Mouse (Mus musculus): ENCODE results near the gene Adgra3. TPM values are rescaled to one million over a fixed set of nuclear protein-coding genes. Genes with fewer than 3 reads are reported as not detected.
A peak's percentile ranks its signal among the peaks of the same experiment; 100 is the strongest.

Gene Adgra3
- polyA plus RNA-seq, 1 experiment from 2014 or later: 42.9 TPM

- ATAC-seq (replicated peaks; ENCODE audit: low FRiP score): no peak; the same call in 1 of the 2 replicates
- Histone ChIP-seq H3K27ac (ENCODE audit: low read depth, low read length) (no peak overlapping the region), H3K4me3 (ENCODE audit: low read depth, low read length) (no peak overlapping the region), H3K4me2 (ENCODE audit: low read depth, low read length, severe bottlenecking) (no peak overlapping the region), H3K4me1 (replicated peaks; ENCODE audit: control insufficient read depth, insufficient read depth, low read length) (no peaks in the 10 kb centered on the region), H3K36me3 (ENCODE audit: control insufficient read depth, insufficient read depth, low read length) (no peaks in the 10 kb centered on the region; the same call in 1 of the 2 replicates), H3K9ac (ENCODE audit: low read length) (no peak overlapping the region), H3K27me3 (ENCODE audit: control insufficient read depth, insufficient read depth, low read length) (no peaks in the 10 kb centered on the region), H3K9me3 (ENCODE audit: control insufficient read depth, low read length) (no peaks in the 10 kb centered on the region)
- DNase-seq (ENCODE audit: low spot score): no peak
- 90% methylated on average over 9 of the region's 9 CpGs for WGBS
These were observed 51.7 kb downstream of the Adgra3 start for GRCm38 (mm10) chr5:50006915-50007658.

GRCm38 (mm10) chr5:50002269-50002668, 56.5 kb downstream of the Adgra3 start:
- Histone ChIP-seq H3K27ac (ENCODE audit: low read depth, low read length) (no peak overlapping the region), H3K9ac (ENCODE audit: low read length) (no peak overlapping the region), H3K4me3 (ENCODE audit: low read depth, low read length) (no peak overlapping the region), H3K9me3 (ENCODE audit: control insufficient read depth, low read length) (no peaks in the 10 kb centered on the region), H3K36me3 (ENCODE audit: control insufficient read depth, insufficient read depth, low read length) (no peaks in the 10 kb centered on the region), H3K4me1 (replicated peaks; ENCODE audit: control insufficient read depth, insufficient read depth, low read length) (no peaks in the 10 kb centered on the region), H3K4me2 (ENCODE audit: low read depth, low read length, severe bottlenecking) (no peak overlapping the region), H3K27me3 (ENCODE audit: control insufficient read depth, insufficient read depth, low read length) (no peaks in the 10 kb centered on the region)
- ATAC-seq (replicated peaks; ENCODE audit: low FRiP score) (0 out of 2 replicates have a peak, but pooled peaks have one; percentile 13), DNase-seq (ENCODE audit: low spot score) (no peak)
- 91% methylated on average over 6 of the region's 6 CpGs for WGBS

- Histone ChIP-seq H3K9me3 (ENCODE audit: control insufficient read depth, low read length) (no peaks in the 10 kb centered on the region), H3K27me3 (ENCODE audit: control insufficient read depth, insufficient read depth, low read length) (no peaks in the 10 kb centered on the region), H3K36me3 (ENCODE audit: control insufficient read depth, insufficient read depth, low read length) (no peaks in the 10 kb centered on the region), H3K4me1 (replicated peaks; ENCODE audit: control insufficient read depth, insufficient read depth, low read length) (no peaks in the 10 kb centered on the region), H3K9ac (ENCODE audit: low read length) (no peak overlapping the region), H3K4me3 (ENCODE audit: low read depth, low read length) (no peak overlapping the region), H3K4me2 (ENCODE audit: low read depth, low read length, severe bottlenecking) (no peak overlapping the region), H3K27ac (ENCODE audit: low read depth, low read length) (no peak overlapping the region)
- DNase-seq (ENCODE audit: low spot score) (no peak), ATAC-seq (replicated peaks; ENCODE audit: low FRiP score) (no peak)
- WGBS: 73% methylated on average over 9 of the region's 9 CpGs
These were observed 59.0 kb downstream of the Adgra3 start for GRCm38 (mm10) chr5:49999764-50000163.

GRCm38 (mm10) chr5:49997019-49997418, 61.8 kb downstream of the Adgra3 start:
- no peaks in the 10 kb centered on the region for H3K27me3 ChIP-seq (ENCODE audit: control insufficient read depth, insufficient read depth, low read length)
- H3K9me3 ChIP-seq (ENCODE audit: control insufficient read depth, low read length): no peaks in the 10 kb centered on the region
- H3K9ac ChIP-seq (ENCODE audit: low read length): no peak overlapping the region
- no peak overlapping the region for H3K4me3 ChIP-seq (ENCODE audit: low read depth, low read length)
- H3K27ac ChIP-seq (ENCODE audit: low read depth, low read length): no peak overlapping the region
- WGBS: 69% methylated on average over 6 of the region's 6 CpGs
- ATAC-seq (replicated peaks; ENCODE audit: low FRiP score) (no peak), DNase-seq (ENCODE audit: low spot score) (no peak)
- no peak overlapping the region for H3K4me2 ChIP-seq (ENCODE audit: low read depth, low read length, severe bottlenecking)
- H3K4me1 ChIP-seq (replicated peaks; ENCODE audit: control insufficient read depth, insufficient read depth, low read length): no peaks in the 10 kb centered on the region
- H3K36me3 ChIP-seq (ENCODE audit: control insufficient read depth, insufficient read depth, low read length): no peaks in the 10 kb centered on the region

- H3K4me2 ChIP-seq (ENCODE audit: low read depth, low read length, severe bottlenecking): no peak overlapping the region
- no peaks in the 10 kb centered on the region for H3K27me3 ChIP-seq (ENCODE audit: control insufficient read depth, insufficient read depth, low read length)
- H3K4me1 ChIP-seq (replicated peaks; ENCODE audit: control insufficient read depth, insufficient read depth, low read length): no peaks in the 10 kb centered on the region
- DNase-seq (ENCODE audit: low spot score): no peak
- no peak overlapping the region for H3K4me3 ChIP-seq (ENCODE audit: low read depth, low read length)
- ATAC-seq (replicated peaks; ENCODE audit: low FRiP score): no peak; the same call in 1 of the 2 replicates
- no peak overlapping the region for H3K9ac ChIP-seq (ENCODE audit: low read length)
- 75% methylated on average over 11 of the region's 11 CpGs for WGBS
- H3K9me3 ChIP-seq (ENCODE audit: control insufficient read depth, low read length): no peaks in the 10 kb centered on the region
- no peaks in the 10 kb centered on the region for H3K36me3 ChIP-seq (ENCODE audit: control insufficient read depth, insufficient read depth, low read length)
- H3K27ac ChIP-seq (ENCODE audit: low read depth, low read length): no peak overlapping the region
These were observed 62.3 kb downstream of the Adgra3 start for GRCm38 (mm10) chr5:49996457-49996856.

- Histone ChIP-seq H3K36me3 (ENCODE audit: control insufficient read depth, insufficient read depth, low read length) (no peaks in the 10 kb centered on the region; the same call in 1 of the 2 replicates), H3K4me1 (replicated peaks; ENCODE audit: control insufficient read depth, insufficient read depth, low read length) (0 out of 2 replicates have a peak, but pooled peaks cover 2% of the 10 kb centered on the region), H3K4me2 (ENCODE audit: low read depth, low read length, severe bottlenecking) (no peak overlapping the region), H3K9ac (ENCODE audit: low read length) (no peak overlapping the region), H3K27ac (ENCODE audit: low read depth, low read length) (no peak overlapping the region), H3K4me3 (ENCODE audit: low read depth, low read length) (no peak overlapping the region), H3K27me3 (ENCODE audit: control insufficient read depth, insufficient read depth, low read length) (no peaks in the 10 kb centered on the region), H3K9me3 (ENCODE audit: control insufficient read depth, low read length) (no peaks in the 10 kb centered on the region)
- ATAC-seq (replicated peaks; ENCODE audit: low FRiP score) (no peak), DNase-seq (ENCODE audit: low spot score) (no peak)
- 92% methylated on average over 8 of the region's 8 CpGs for WGBS
These were observed 68.0 kb downstream of the Adgra3 start for GRCm38 (mm10) chr5:49990737-49991323.

GRCm38 (mm10) chr5:49988015-49988798, 70.6 kb downstream of the Adgra3 start:
- no peak for DNase-seq (ENCODE audit: low spot score)
- 0 out of 2 replicates have a peak, but pooled peaks cover 2% of the 10 kb centered on the region for H3K4me1 ChIP-seq (replicated peaks; ENCODE audit: control insufficient read depth, insufficient read depth, low read length)
- peaks cover 2% of the 10 kb centered on the region; the same call in 1 of the 2 replicates for H3K36me3 ChIP-seq (ENCODE audit: control insufficient read depth, insufficient read depth, low read length)
- ATAC-seq (replicated peaks; ENCODE audit: low FRiP score): peak; percentile 51
- no peak overlapping the region for H3K9ac ChIP-seq (ENCODE audit: low read length)
- H3K4me2 ChIP-seq (ENCODE audit: low read depth, low read length, severe bottlenecking): no peak overlapping the region
- no peaks in the 10 kb centered on the region for H3K27me3 ChIP-seq (ENCODE audit: control insufficient read depth, insufficient read depth, low read length)
- H3K27ac ChIP-seq (ENCODE audit: low read depth, low read length): 0 out of 2 replicates have a peak overlapping the region, but pooled peaks have one; percentile 12
- 82% methylated on average over 10 of the region's 10 CpGs for WGBS
- no peak overlapping the region for H3K4me3 ChIP-seq (ENCODE audit: low read depth, low read length)
- no peaks in the 10 kb centered on the region for H3K9me3 ChIP-seq (ENCODE audit: control insufficient read depth, low read length)

GRCm38 (mm10) chr5:49980727-49981126, 78.1 kb downstream of the Adgra3 start:
- peaks cover 1% of the 10 kb centered on the region; the same call in 1 of the 2 replicates for H3K36me3 ChIP-seq (ENCODE audit: control insufficient read depth, insufficient read depth, low read length)

More at GRCm38 (mm10) chr5:49980727-49981126, 78.1 kb downstream of the Adgra3 start:
- WGBS: 87% methylated on average over 5 of the region's 5 CpGs
- Histone ChIP-seq H3K9me3 (ENCODE audit: control insufficient read depth, low read length) (no peaks in the 10 kb centered on the region), H3K4me3 (ENCODE audit: low read depth, low read length) (no peak overlapping the region), H3K4me2 (ENCODE audit: low read depth, low read length, severe bottlenecking) (no peak overlapping the region), H3K27me3 (ENCODE audit: control insufficient read depth, insufficient read depth, low read length) (no peaks in the 10 kb centered on the region), H3K9ac (ENCODE audit: low read length) (no peak overlapping the region), H3K4me1 (replicated peaks; ENCODE audit: control insufficient read depth, insufficient read depth, low read length) (no peaks in the 10 kb centered on the region), H3K27ac (ENCODE audit: low read depth, low read length) (no peak overlapping the region)
- ATAC-seq (replicated peaks; ENCODE audit: low FRiP score) (no peak), DNase-seq (ENCODE audit: low spot score) (peak; percentile 18)

Measured in forebrain, embryonic 11.5 days (tissue).